Mouse (Mus musculus) MEL (cell line): ENCODE measurements at regions not wholly inside any gene's neighbourhood (a gene's known extent, or its start where the extent isn't known, plus 50 kb on each side); places are given as distances from the start of the nearest gene placed in this dataset.

ENCODE experiments used
- EP300 ChIP-seq, 2 experiments: IDR thresholded peaks; 2 replicates each; pipeline ENCODE4 v1.6.1; 2011; ENCODE audit warnings: improper control_type of control experiment in 2 of 2, low read length in 2 of 2, low read depth in 1 of 2, mild to moderate bottlenecking in 1 of 2
- MEF2A ChIP-seq: IDR thresholded peaks from 2 replicates; pipeline ENCODE4 v1.6.1; 2014; ENCODE audit warnings: low read depth, mild to moderate bottlenecking, inconsistent platforms, low read length, improper control_type of control experiment; ENCODE audit not compliant: poor library complexity, insufficient replicate concordance, severe bottlenecking; ENCODE audit errors: extremely low read depth
- MYB ChIP-seq: IDR thresholded peaks from 2 replicates; pipeline ENCODE4 v1.6.1; 2011; ENCODE audit warnings: mild to moderate bottlenecking, low read depth, low read length, improper control_type of control experiment
- RAD21 ChIP-seq: IDR thresholded peaks from 2 replicates; pipeline ENCODE4 v1.6.1; 2011; ENCODE audit warnings: mild to moderate bottlenecking, low read depth, low read length, improper control_type of control experiment

- TF ChIP-seq MYB (no peak), MEF2A (no peak), EP300 (IDR thresholded peaks at IDR 0.05; ENCODE audit: low read depth in 1 of 2, low read length in 2 of 2) (no peak), RAD21 (no peak)
These were observed 68.7 kb downstream of the Sox9 start for GRCm38 (mm10) chr11:112850532-112851272.
